Mouse (Mus musculus): Measurements from ENCODE around the gene Sh2b1.

Gene Sh2b1

GRCm38 (mm10) chr7:126474486-126474955, 703 bp downstream of the Sh2b1 start:
- DNase-seq (ENCODE audit: low read depth, low spot score), result no peak

- DNase-seq (ENCODE audit: low read depth, low spot score), result no peak
Observed at GRCm38 (mm10) chr7:126473470-126474086, 1.6 kb downstream of the Sh2b1 start.

- DNase-seq (ENCODE audit: low read depth, low spot score), result no peak
Observed at GRCm38 (mm10) chr7:126472713-126473112, 2.5 kb downstream of the Sh2b1 start.

- no peak for DNase-seq (ENCODE audit: low read depth, low spot score)
Observed at GRCm38 (mm10) chr7:126472306-126472705, 2.9 kb downstream of the Sh2b1 start.

GRCm38 (mm10) chr7:126471853-126472252, 3.4 kb downstream of the Sh2b1 start:
- no peak for DNase-seq (ENCODE audit: low read depth, low spot score)

- DNase-seq (ENCODE audit: low read depth, low spot score), result no peak
Observed at GRCm38 (mm10) chr7:126471361-126471760, 3.9 kb downstream of the Sh2b1 start.

GRCm38 (mm10) chr7:126470077-126470476, 5.1 kb downstream of the Sh2b1 start:
- no peak for DNase-seq (ENCODE audit: low read depth, low spot score)

GRCm38 (mm10) chr7:126467834-126468627, 7.2 kb downstream of the Sh2b1 start:
- DNase-seq (ENCODE audit: low read depth, low spot score), result no peak

GRCm38 (mm10) chr7:126467271-126467670, 8.0 kb downstream of the Sh2b1 start:
- DNase-seq (ENCODE audit: low read depth, low spot score), result peak; percentile 25

GRCm38 (mm10) chr7:126466707-126467106, 8.5 kb downstream of the Sh2b1 start:
- no peak for DNase-seq (ENCODE audit: low read depth, low spot score)

- no peak for DNase-seq (ENCODE audit: low read depth, low spot score)
Observed at GRCm38 (mm10) chr7:126466116-126466515, 9.1 kb downstream of the Sh2b1 start.

GRCm38 (mm10) chr7:126465246-126466030, 9.8 kb downstream of the Sh2b1 start:
- DNase-seq (ENCODE audit: low read depth, low spot score), result no peak

GRCm38 (mm10) chr7:126464836-126465235, 10.4 kb downstream of the Sh2b1 start:
- no peak for DNase-seq (ENCODE audit: low read depth, low spot score)

GRCm38 (mm10) chr7:126464121-126464520, 11.1 kb downstream of the Sh2b1 start:
- DNase-seq (ENCODE audit: low read depth, low spot score), result no peak

- no peak for DNase-seq (ENCODE audit: low read depth, low spot score)
Observed at GRCm38 (mm10) chr7:126463547-126463946, 11.7 kb downstream of the Sh2b1 start.

- no peak for DNase-seq (ENCODE audit: low read depth, low spot score)
Observed at GRCm38 (mm10) chr7:126463004-126463403, 12.2 kb downstream of the Sh2b1 start, which contains the start of gene Atp2a1. Atp2a1 (minus strand) TSS chr7:126463108.

GRCm38 (mm10) chr7:126461626-126462025, 13.6 kb downstream of the Sh2b1 start:
- no peak for DNase-seq (ENCODE audit: low read depth, low spot score)

- DNase-seq (ENCODE audit: low read depth, low spot score), result no peak
Observed at GRCm38 (mm10) chr7:126460623-126461399, 14.4 kb downstream of the Sh2b1 start.

- DNase-seq (ENCODE audit: low read depth, low spot score), result no peak
Observed at GRCm38 (mm10) chr7:126458844-126459618, 16.2 kb downstream of the Sh2b1 start.

- no peak for DNase-seq (ENCODE audit: low read depth, low spot score)
Observed at GRCm38 (mm10) chr7:126458225-126458624, 17.0 kb downstream of the Sh2b1 start.
